Mouse (Mus musculus) cerebellum, adult 8-10 months (tissue): ENCODE data around the gene Med13.

Experiments used
- DNase-seq: peaks from one replicate; pipeline ENCODE4 v3.0.0; 2022

The Med13 gene

GRCm38 (mm10) chr11:86278442-86279102 lies 78.8 kb downstream of the Med13 start:
- DNase-seq = no peak

GRCm38 (mm10) chr11:86257460-86258076 lies 99.8 kb downstream of the Med13 start, which contains the start of gene Ints2:
Ints2 (minus strand) TSS chr11:86257575.
- peak; percentile 94 for DNase-seq

GRCm38 (mm10) chr11:86257054-86257453 lies 100.3 kb downstream of the Med13 start:
- DNase-seq = no peak

- no peak for DNase-seq
Measured at GRCm38 (mm10) chr11:86253342-86253741, 104.1 kb downstream of the Med13 start.

- DNase-seq = no peak
Measured at GRCm38 (mm10) chr11:86232446-86232845, 125.0 kb downstream of the Med13 start.

- DNase-seq = no peak
Measured at GRCm38 (mm10) chr11:86231781-86232350, 125.5 kb downstream of the Med13 start.

GRCm38 (mm10) chr11:86226646-86227180 lies 130.7 kb downstream of the Med13 start:
- no peak for DNase-seq

GRCm38 (mm10) chr11:86225761-86226160 lies 131.6 kb downstream of the Med13 start:
- no peak for DNase-seq
